Mouse (Mus musculus) intestine, postnatal 0 days (tissue): ENCODE measurements at regions not wholly inside any gene's neighbourhood (a gene's known extent, or its start where the extent isn't known, plus 50 kb on each side); places are given as distances from the start of the nearest gene placed in this dataset.

ENCODE experiments used
- ATAC-seq: fragments of 200-750 bp; cut with Nextera tagmentation; 2 replicates; pipeline ENCODE4 v1.8.0; 2017; ENCODE audit warnings: mild to moderate bottlenecking, moderate TSS enrichment, moderate library complexity
- H3K27ac ChIP-seq: fragments of 300-500 bp; sonication (generic); 2 replicates; pipeline ENCODE4 v1.5.1; 2014; ENCODE audit warnings: mild to moderate bottlenecking, low read depth, low read length, moderate library complexity
- H3K27me3 ChIP-seq: fragments of 300-500 bp; sonication (generic); replicated peaks from 2 replicates; pipeline ENCODE4 v1.6.1; 2014; ENCODE audit warnings: low read length, mixed read lengths; ENCODE audit not compliant: control insufficient read depth, insufficient read depth
- H3K36me3 ChIP-seq: fragments of 300-500 bp; sonication (generic); 2 replicates; pipeline ENCODE4 v1.6.1; 2014; ENCODE audit warnings: mild to moderate bottlenecking, moderate library complexity; ENCODE audit not compliant: control insufficient read depth, insufficient read depth
- H3K4me1 ChIP-seq: fragments of 300-500 bp; sonication (generic); replicated peaks from 2 replicates; pipeline ENCODE4 v1.6.1; 2014; ENCODE audit warnings: antibody characterized with exemption, low read length, mixed read lengths; ENCODE audit not compliant: control insufficient read depth, insufficient read depth
- H3K4me2 ChIP-seq: fragments of 300-500 bp; sonication (generic); replicated peaks from 2 replicates; pipeline ENCODE4 v1.6.1; 2014; ENCODE audit warnings: low read depth, mild to moderate bottlenecking, moderate library complexity
- H3K4me3 ChIP-seq: fragments of 300-500 bp; sonication (generic); 2 replicates; pipeline ENCODE4 v1.5.1; 2014; ENCODE audit warnings: low read depth, low read length
- H3K9ac ChIP-seq: fragments of 300-500 bp; sonication (generic); 2 replicates; pipeline ENCODE4 v1.6.1; 2014; ENCODE audit warnings: mild to moderate bottlenecking, low read depth, low read length
- H3K9me3 ChIP-seq: fragments of 300-500 bp; sonication (generic); 2 replicates; pipeline ENCODE4 v1.6.1; 2016; ENCODE audit warnings: mixed run types; ENCODE audit not compliant: control insufficient read depth
- CTCF ChIP-seq: sonication (generic); IDR thresholded peaks from 2 replicates; pipeline ENCODE4 v1.5.1; 2016; ENCODE audit warnings: low read depth, mild to moderate bottlenecking, control low read depth, antibody characterized with exemption, moderate library complexity
- WGBS: fragments of 180-500 bp; shearing (Covaris S2); extraction: QIAGEN DNeasy Blood & Tissue Kit; methylation state at CpG from one replicate; pipeline ENCODE4 v1.1.7; 2014; 5-methylcytosine and 5-hydroxymethylcytosine counted together

DNA sequence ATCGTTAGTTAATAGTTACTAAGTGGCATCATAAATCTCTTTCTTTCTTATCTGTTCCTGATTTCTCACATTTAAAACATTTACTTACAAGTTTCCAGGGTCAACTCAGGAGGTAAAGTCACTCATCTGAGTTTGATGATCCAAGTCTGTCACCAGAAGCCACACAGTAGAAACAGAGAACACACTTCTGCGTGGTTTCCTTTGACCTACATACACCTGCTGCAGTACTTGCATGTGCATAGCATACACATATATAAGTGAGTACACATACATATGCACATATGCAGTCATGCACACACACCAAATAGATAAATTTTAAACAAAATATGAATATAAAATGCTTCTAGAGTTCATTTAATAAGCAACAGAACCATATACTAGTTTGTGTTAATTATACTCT, 306.5 kb upstream of the Robo2 start:
- Histone ChIP-seq H3K9me3 (no peaks in the 10 kb centered on the region), H3K4me1 (no peaks in the 10 kb centered on the region), H3K36me3 (no peaks in the 10 kb centered on the region), H3K4me2 (no peak overlapping the region), H3K4me3 (no peak overlapping the region), H3K27ac (no peak overlapping the region), H3K27me3 (no peaks in the 10 kb centered on the region), H3K9ac (no peak overlapping the region)
- WGBS = 39% methylated on average over 2 of the region's 2 CpGs
- TF ChIP-seq CTCF = no peak
- no peak for ATAC-seq

- Histone ChIP-seq H3K4me3 (no peak overlapping the region), H3K9me3 (no peaks in the 10 kb centered on the region), H3K27ac (no peak overlapping the region), H3K36me3 (no peaks in the 10 kb centered on the region), H3K9ac (no peak overlapping the region), H3K27me3 (no peaks in the 10 kb centered on the region), H3K4me2 (no peak overlapping the region), H3K4me1 (no peaks in the 10 kb centered on the region)
- no peak for TF ChIP-seq CTCF
- WGBS = 46% methylated on average over 1 of the region's 1 CpGs
- no peak for ATAC-seq
Measured at GRCm38 (mm10) chr16:74717622-74718021, 306.0 kb upstream of the Robo2 start.

- no peak overlapping the region for H3K9ac ChIP-seq
- H3K9me3 ChIP-seq = no peaks in the 10 kb centered on the region
- no peaks in the 10 kb centered on the region for H3K27me3 ChIP-seq
- 26% methylated on average over 1 of the region's 1 CpGs for WGBS
- H3K4me2 ChIP-seq = no peak overlapping the region
- ATAC-seq = no peak
- no peak overlapping the region for H3K4me3 ChIP-seq
- H3K27ac ChIP-seq = no peak overlapping the region
- TF ChIP-seq CTCF = no peak
- no peaks in the 10 kb centered on the region for H3K36me3 ChIP-seq
- no peaks in the 10 kb centered on the region for H3K4me1 ChIP-seq
Measured at GRCm38 (mm10) chr16:74714950-74715349, 303.3 kb upstream of the Robo2 start.

GRCm38 (mm10) chr16:74712515-74712914, 300.9 kb upstream of the Robo2 start:
- H3K4me2 ChIP-seq = no peak overlapping the region
- no peak overlapping the region for H3K4me3 ChIP-seq
- no peaks in the 10 kb centered on the region for H3K27me3 ChIP-seq

DNA sequence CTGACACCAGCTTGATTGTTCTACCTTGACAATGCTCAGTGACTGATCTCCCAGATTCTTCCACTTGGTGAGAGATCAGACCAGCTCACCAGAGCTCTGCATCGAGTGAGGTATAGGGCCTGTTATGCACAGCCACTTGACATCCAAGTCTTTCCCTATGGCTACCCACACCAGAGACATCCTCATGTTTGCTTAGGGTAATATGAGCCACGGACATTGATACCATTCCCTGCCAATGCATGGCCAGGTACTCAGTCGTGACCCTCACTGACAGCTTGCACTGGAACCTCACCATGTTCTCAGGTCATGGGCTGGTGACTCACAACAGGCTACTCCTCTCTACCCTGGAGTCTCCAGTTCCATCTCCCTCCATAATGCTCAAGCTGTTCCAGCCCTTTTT, 290.4 kb upstream of the Robo2 start:
- H3K4me1 ChIP-seq = no peaks in the 10 kb centered on the region
- no peak for ATAC-seq
- no peaks in the 10 kb centered on the region for H3K36me3 ChIP-seq
- no peak overlapping the region for H3K9ac ChIP-seq
- no peaks in the 10 kb centered on the region for H3K27me3 ChIP-seq
- H3K27ac ChIP-seq = no peak overlapping the region
- WGBS = 89% methylated on average over 3 of the region's 3 CpGs
- TF ChIP-seq CTCF = no peak
- H3K4me2 ChIP-seq = no peak overlapping the region
- no peaks in the 10 kb centered on the region for H3K9me3 ChIP-seq
- no peak overlapping the region for H3K4me3 ChIP-seq

More at GRCm38 (mm10) chr16:74712515-74712914, 300.9 kb upstream of the Robo2 start:
- no peaks in the 10 kb centered on the region for H3K9me3 ChIP-seq
- no peaks in the 10 kb centered on the region for H3K36me3 ChIP-seq
- WGBS = 59% methylated on average over 6 of the region's 6 CpGs
- H3K4me1 ChIP-seq = no peaks in the 10 kb centered on the region
- H3K27ac ChIP-seq = no peak overlapping the region
- no peak for ATAC-seq
- no peak for TF ChIP-seq CTCF
- no peak overlapping the region for H3K9ac ChIP-seq

- H3K4me1 ChIP-seq = no peaks in the 10 kb centered on the region
Measured at GRCm38 (mm10) chr16:74683371-74683770, 271.7 kb upstream of the Robo2 start.

GRCm38 (mm10) chr16:74675586-74675985, 264.0 kb upstream of the Robo2 start:
- H3K36me3 ChIP-seq = no peaks in the 10 kb centered on the region
- H3K9ac ChIP-seq = no peak overlapping the region
- H3K27ac ChIP-seq = no peak overlapping the region
- no peak for TF ChIP-seq CTCF
- H3K4me1 ChIP-seq = no peaks in the 10 kb centered on the region
- no peak overlapping the region for H3K4me2 ChIP-seq
- no peak overlapping the region for H3K4me3 ChIP-seq
- no peaks in the 10 kb centered on the region for H3K27me3 ChIP-seq
- H3K9me3 ChIP-seq = no peaks in the 10 kb centered on the region
- no peak for ATAC-seq

More at GRCm38 (mm10) chr16:74683371-74683770, 271.7 kb upstream of the Robo2 start:
- 24% methylated on average over 3 of the region's 3 CpGs for WGBS
- H3K9me3 ChIP-seq = no peaks in the 10 kb centered on the region
- no peaks in the 10 kb centered on the region for H3K36me3 ChIP-seq
- H3K9ac ChIP-seq = no peak overlapping the region
- no peaks in the 10 kb centered on the region for H3K27me3 ChIP-seq
- H3K4me2 ChIP-seq = no peak overlapping the region
- H3K4me3 ChIP-seq = no peak overlapping the region
- no peak overlapping the region for H3K27ac ChIP-seq
- peak; percentile 67 for TF ChIP-seq CTCF
- no peak for ATAC-seq
